Mouse (Mus musculus) lung, embryonic 14.5 days (tissue): Measurements from ENCODE around the gene Slc2a9. TPM values are rescaled to one million over a fixed set of nuclear protein-coding genes. Genes with fewer than 3 reads are reported as not detected.
A peak's percentile ranks its signal among the peaks of the same experiment; 100 is the strongest.

Source experiments
- ATAC-seq: fragments of 200-750 bp; cut with Nextera tagmentation; 2 replicates; pipeline ENCODE4 v1.8.0; 2017; ENCODE audit warnings: mild to moderate bottlenecking, moderate TSS enrichment, moderate library complexity; ENCODE audit not compliant: insufficient read depth
- DNase-seq: peaks from one replicate; pipeline ENCODE4 v3.0.0-alpha.2; 2015
- H3K27ac ChIP-seq: fragments of 300-500 bp; sonication (generic); 2 replicates; pipeline ENCODE4 v1.5.1; 2014; ENCODE audit warnings: low read depth, mild to moderate bottlenecking, moderate library complexity
- H3K27me3 ChIP-seq: fragments of 300-500 bp; sonication (generic); 2 replicates; pipeline ENCODE4 v1.6.1; 2014; ENCODE audit warnings: low read length, control low read depth; ENCODE audit not compliant: insufficient read depth
- H3K36me3 ChIP-seq: fragments of 300-500 bp; sonication (generic); 2 replicates; pipeline ENCODE4 v1.6.1; 2014; ENCODE audit warnings: control low read depth; ENCODE audit not compliant: insufficient read depth
- H3K4me1 ChIP-seq: fragments of 300-500 bp; sonication (generic); 2 replicates; pipeline ENCODE4 v1.6.1; 2014; ENCODE audit warnings: antibody characterized with exemption, control low read depth; ENCODE audit not compliant: insufficient read depth
- H3K4me2 ChIP-seq: fragments of 300-500 bp; sonication (generic); 2 replicates; pipeline ENCODE4 v1.6.1; 2014; ENCODE audit warnings: mild to moderate bottlenecking
- H3K4me3 ChIP-seq: fragments of 300-500 bp; sonication (generic); 2 replicates; pipeline ENCODE4 v1.5.1; 2014; ENCODE audit warnings: low read depth, low read length
- H3K9ac ChIP-seq: fragments of 300-500 bp; sonication (generic); 2 replicates; pipeline ENCODE4 v1.6.1; 2014
- H3K9me3 ChIP-seq: fragments of 300-500 bp; sonication (generic); 2 replicates; pipeline ENCODE4 v1.6.1; 2016; ENCODE audit warnings: low read depth, low read length, control low read depth
- CTCF ChIP-seq: IDR thresholded peaks from 2 replicates; pipeline ENCODE4 v1.5.1; 2016; ENCODE audit warnings: antibody characterized with exemption, low read depth
- WGBS: fragments of 180-500 bp; shearing (Covaris S2); extraction: QIAGEN DNeasy Blood & Tissue Kit; methylation state at CpG from one replicate; pipeline ENCODE4 v1.1.7; 2014; 5-methylcytosine and 5-hydroxymethylcytosine counted together
- polyA plus RNA-seq: library from polyadenylated mRNA; unstranded; fragments of >200 nt; fragmentation: Nextera tagmentation; extraction: Ambion mirVana; gene quantifications from 2 replicates; pipeline ENCODE4 v1.2.1, GENCODE M21; 2014

The Slc2a9 gene
- polyA plus RNA-seq, 1 experiment from 2014 or later = 2.2 TPM

DNA sequence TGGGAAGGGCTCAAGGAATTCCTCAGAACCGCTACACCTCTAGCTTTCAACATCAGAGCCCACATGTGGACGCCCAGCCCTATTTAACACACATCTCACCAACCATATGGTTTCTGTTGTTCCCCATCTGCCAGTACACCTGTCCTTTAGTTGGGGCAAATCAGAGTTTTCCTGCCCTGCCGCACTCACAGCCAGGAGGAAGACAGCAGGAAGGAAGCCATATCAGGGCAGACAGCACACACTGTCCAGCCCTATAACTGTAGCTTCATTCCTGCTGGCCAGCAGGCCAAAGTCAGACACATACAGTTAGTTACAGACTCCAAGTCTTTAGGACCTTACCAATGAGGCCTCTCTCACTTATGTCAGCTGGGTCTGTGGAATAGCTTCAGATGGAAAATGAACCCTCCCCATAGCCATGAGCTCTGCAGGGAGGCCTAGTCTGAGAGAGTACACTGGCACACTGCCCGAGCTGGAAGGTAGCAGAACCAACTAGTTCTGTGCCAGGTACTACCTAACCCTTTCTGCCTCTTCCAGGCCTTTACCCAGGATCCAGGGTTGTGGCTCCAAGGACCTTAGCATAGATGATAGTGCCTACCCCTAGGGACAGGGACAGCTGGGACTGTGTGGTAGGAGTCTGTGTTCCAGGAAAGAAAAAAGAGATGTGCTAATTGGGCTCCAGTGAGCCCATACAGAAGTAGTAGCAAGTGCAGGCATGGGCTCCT, 40.7 kb upstream of the Slc2a9 start:
- no peaks in the 10 kb centered on the region for H3K4me1 ChIP-seq
- H3K9me3 ChIP-seq = no peaks in the 10 kb centered on the region
- no peak overlapping the region for H3K27ac ChIP-seq
- no peaks in the 10 kb centered on the region for H3K27me3 ChIP-seq
- no peak overlapping the region for H3K4me2 ChIP-seq
- DNase-seq (no peak), ATAC-seq (no peak)
- WGBS = 83% methylated on average over 4 of the region's 4 CpGs
- no peak overlapping the region for H3K9ac ChIP-seq
- H3K36me3 ChIP-seq = peaks cover 99% of the 10 kb centered on the region
- H3K4me3 ChIP-seq = no peak overlapping the region
- no peak for TF ChIP-seq CTCF

DNA sequence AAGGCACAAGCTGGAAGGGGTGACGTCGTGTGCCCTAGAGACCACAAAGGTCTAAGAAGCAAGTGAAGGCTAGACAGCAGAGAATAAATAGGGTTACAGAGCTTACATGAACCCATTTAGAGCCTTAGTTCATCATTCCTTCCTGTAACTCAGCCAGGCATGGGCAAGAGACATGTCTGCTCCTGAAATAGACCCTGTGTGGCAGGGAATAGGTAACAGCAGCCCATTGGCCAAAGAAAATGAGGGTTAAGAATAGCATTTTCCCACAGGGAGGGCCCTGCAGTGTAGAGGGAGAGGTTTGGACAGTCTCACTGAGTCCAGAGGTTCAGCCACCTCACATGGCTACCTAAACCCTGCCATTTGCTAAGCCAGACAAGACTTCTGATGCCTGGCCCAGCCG, 38.8 kb upstream of the Slc2a9 start:
- Histone ChIP-seq H3K27me3 (no peaks in the 10 kb centered on the region), H3K4me2 (no peak overlapping the region), H3K4me1 (no peaks in the 10 kb centered on the region), H3K4me3 (no peak overlapping the region), H3K9ac (no peak overlapping the region), H3K36me3 (peaks cover 100% of the 10 kb centered on the region), H3K9me3 (no peaks in the 10 kb centered on the region), H3K27ac (no peak overlapping the region)
- 89% methylated on average over 3 of the region's 3 CpGs for WGBS
- TF ChIP-seq CTCF = no peak
- no peak for ATAC-seq
- DNase-seq = no peak

DNA sequence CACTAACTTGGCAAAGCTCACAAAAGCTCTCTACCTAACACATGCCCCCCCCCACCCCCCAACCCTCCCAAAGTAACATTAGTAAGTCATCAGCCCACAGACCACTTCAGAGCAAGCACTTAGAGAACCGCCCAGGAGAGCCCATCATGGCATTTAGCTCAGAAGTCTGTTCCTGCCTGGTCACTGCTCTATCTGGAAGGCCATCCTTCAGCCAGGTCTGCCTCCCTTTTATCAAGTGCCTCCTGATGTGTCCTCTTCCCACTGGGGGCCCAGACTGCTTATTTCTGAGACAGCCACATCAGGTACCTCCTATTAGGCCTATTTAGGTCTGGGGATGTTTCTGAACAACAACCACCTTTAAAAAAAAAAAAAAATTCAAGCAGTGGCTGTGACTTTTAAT, 38.0 kb upstream of the Slc2a9 start:
- WGBS = 73% methylated on average over 1 of the region's 1 CpGs
- no peak overlapping the region for H3K9ac ChIP-seq
- no peaks in the 10 kb centered on the region for H3K4me1 ChIP-seq
- no peaks in the 10 kb centered on the region for H3K27me3 ChIP-seq
- peaks cover 100% of the 10 kb centered on the region for H3K36me3 ChIP-seq
- ATAC-seq = no peak
- no peak for DNase-seq
- H3K4me2 ChIP-seq = no peak overlapping the region
- H3K27ac ChIP-seq = no peak overlapping the region
- no peaks in the 10 kb centered on the region for H3K9me3 ChIP-seq
- H3K4me3 ChIP-seq = no peak overlapping the region
- no peak for TF ChIP-seq CTCF

DNA sequence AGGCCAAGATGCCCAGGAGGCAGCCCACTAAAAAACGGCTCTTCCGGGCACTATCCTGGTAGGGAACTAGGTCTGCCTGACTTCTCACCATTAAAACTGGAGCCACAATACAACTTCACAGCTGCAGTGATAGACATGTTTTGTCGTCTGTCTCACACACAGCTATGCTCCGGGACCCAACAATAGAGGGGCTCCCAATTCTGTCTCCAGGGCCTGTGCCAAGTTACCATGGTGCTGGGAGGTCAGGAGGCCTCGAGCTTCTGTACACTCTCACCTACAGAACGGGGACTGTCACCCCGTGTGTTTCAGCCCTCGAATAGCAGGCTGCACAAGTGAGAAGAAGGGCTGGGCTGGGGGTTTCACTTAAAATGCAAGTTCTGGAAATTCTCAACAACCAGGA, 35.6 kb upstream of the Slc2a9 start:
- DNase-seq (no peak), ATAC-seq (no peak)
- H3K4me3 ChIP-seq = no peak overlapping the region
- H3K4me1 ChIP-seq = no peaks in the 10 kb centered on the region
- H3K4me2 ChIP-seq = no peak overlapping the region
- H3K36me3 ChIP-seq = peaks cover 99% of the 10 kb centered on the region
- 87% methylated on average over 8 of the region's 8 CpGs for WGBS
- no peak overlapping the region for H3K27ac ChIP-seq
- no peaks in the 10 kb centered on the region for H3K9me3 ChIP-seq
- no peak for TF ChIP-seq CTCF
- H3K27me3 ChIP-seq = no peaks in the 10 kb centered on the region
- H3K9ac ChIP-seq = no peak overlapping the region

DNA sequence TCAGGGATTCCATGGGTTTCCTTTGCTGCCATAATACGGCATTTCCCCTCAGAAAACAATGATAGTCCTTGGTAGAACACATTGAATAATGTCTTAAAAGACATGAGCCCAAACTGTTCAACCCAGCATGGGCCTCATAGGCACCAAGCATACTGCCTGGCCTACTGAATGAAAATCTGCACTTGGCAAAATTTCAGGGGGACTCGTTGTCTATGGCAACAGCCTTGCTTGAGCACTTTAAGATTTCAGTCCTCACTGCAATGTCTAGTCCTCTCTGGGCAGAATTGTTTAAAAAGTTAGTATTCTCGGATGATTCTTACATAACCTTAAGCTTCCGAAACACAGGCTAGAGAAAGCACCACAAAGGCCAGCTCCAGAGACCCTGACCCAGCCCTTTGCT, 34.9 kb upstream of the Slc2a9 start:
- Histone ChIP-seq H3K4me2 (no peak overlapping the region), H3K4me1 (no peaks in the 10 kb centered on the region), H3K36me3 (peaks cover 98% of the 10 kb centered on the region), H3K9me3 (no peaks in the 10 kb centered on the region), H3K4me3 (no peak overlapping the region), H3K27ac (no peak overlapping the region), H3K27me3 (no peaks in the 10 kb centered on the region), H3K9ac (no peak overlapping the region)
- no peak for TF ChIP-seq CTCF
- 86% methylated on average over 4 of the region's 4 CpGs for WGBS
- ATAC-seq (no peak), DNase-seq (peak; percentile 18)

DNA sequence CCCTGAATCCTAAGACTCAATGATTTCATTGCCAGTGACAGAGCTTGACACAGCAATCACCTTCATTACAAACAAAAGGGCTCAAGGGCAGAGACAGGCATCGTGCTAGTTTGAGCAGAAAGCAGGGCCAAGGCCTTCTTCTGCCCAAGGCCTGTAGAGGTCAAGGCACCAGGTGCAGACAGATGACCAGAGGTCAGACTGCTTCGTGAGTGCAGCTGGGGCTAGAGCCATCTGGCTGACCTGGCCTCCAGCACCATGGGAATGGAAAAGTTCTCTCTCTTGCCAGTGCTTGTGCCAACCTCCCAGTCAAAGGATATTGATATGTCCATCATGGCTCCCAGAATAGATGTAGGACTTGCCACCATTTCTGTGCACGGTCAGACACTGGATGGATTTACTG, 33.9 kb upstream of the Slc2a9 start:
- no peaks in the 10 kb centered on the region for H3K4me1 ChIP-seq
- WGBS = 87% methylated on average over 3 of the region's 3 CpGs
- ATAC-seq = no peak
- no peak overlapping the region for H3K27ac ChIP-seq
- no peaks in the 10 kb centered on the region for H3K27me3 ChIP-seq
- no peak overlapping the region for H3K9ac ChIP-seq
- H3K4me3 ChIP-seq = no peak overlapping the region
- no peak overlapping the region for H3K4me2 ChIP-seq
- no peak for TF ChIP-seq CTCF
- H3K9me3 ChIP-seq = no peaks in the 10 kb centered on the region
- H3K36me3 ChIP-seq = peaks cover 98% of the 10 kb centered on the region
- DNase-seq = no peak

DNA sequence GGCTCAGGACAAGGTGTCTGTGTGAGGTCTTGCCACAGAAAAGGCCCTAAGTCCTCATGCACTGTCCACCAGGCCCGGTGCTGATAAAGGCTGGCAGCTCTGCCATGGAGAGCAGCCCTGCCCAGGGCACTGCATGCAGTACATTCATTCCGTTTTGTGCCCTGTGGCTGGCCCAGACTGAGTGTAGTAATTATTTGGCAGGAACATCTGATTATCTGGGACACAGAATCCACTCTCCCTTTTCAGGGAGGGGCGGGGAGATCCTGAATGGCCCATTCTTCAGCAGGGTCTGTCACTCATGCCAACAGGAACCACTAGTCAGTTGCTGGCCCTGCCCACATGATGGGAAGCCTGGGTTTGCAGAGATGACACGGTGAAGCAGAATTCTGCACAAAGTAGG, 29.1 kb upstream of the Slc2a9 start:
- 94% methylated on average over 4 of the region's 4 CpGs for WGBS
- DNase-seq (no peak), ATAC-seq (no peak)
- no peak for TF ChIP-seq CTCF
- Histone ChIP-seq H3K4me2 (no peak overlapping the region), H3K9ac (no peak overlapping the region), H3K9me3 (no peaks in the 10 kb centered on the region), H3K4me3 (no peak overlapping the region), H3K27ac (no peak overlapping the region), H3K4me1 (no peaks in the 10 kb centered on the region), H3K36me3 (peaks cover 98% of the 10 kb centered on the region), H3K27me3 (no peaks in the 10 kb centered on the region)
